Mouse (Mus musculus): ENCODE results near the gene Kctd21. TPM values are rescaled to one million over a fixed set of nuclear protein-coding genes. Genes with fewer than 3 reads are reported as not detected.

The Kctd21 gene
- polyA plus RNA-seq, 1 experiment from 2014 or later: 2.2 TPM

DNA sequence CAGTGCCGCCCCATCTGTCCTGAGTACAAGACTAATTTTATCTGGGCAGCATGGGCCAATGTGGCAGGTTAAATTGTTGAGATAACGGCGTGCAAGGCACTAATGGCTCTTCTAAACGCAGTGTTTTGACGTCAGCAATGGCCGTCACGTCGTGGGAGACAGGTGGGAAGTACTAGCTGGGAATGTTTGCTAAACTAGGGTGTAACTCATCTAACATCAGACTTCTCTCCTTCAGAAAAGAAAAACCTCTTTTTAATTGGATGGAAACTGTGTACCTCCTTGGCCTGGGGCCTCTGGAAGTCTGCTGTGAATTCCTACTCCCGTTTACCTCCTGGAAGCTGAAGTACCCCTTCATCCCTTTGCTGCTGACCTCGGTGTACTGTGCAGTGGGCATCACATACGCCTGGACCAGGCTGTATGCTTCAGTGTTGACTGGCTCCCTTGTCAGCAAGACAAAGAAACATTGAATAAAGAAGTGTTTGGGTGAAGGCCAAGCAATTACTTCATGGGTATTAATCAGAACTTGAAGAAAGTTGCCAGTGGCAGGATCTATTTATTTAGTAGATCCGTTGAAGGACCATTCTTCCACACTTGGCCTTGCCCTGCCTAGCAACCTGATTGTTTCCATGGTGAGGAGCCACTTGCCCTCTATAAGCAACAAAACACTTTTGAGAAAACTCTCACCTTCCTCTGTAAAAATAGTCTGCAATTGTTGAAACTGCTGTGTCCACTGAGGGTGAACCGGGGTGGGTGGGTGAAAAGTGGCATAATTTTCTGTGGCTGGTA, 59.4 kb downstream of the Kctd21 start:
- H3K4me2 ChIP-seq: no peak overlapping the region
- no peak overlapping the region for H3K27ac ChIP-seq (ENCODE audit: low read depth, low read length)
- DNase-seq (ENCODE audit: low spot score) (peak; percentile 15), ATAC-seq (replicated peaks; ENCODE audit: low FRiP score) (no peak)
- H3K9ac ChIP-seq (ENCODE audit: low read depth, low read length): no peak overlapping the region
- H3K27me3 ChIP-seq (replicated peaks; ENCODE audit: control insufficient read depth, insufficient read depth, low read length): no peaks in the 10 kb centered on the region
- H3K4me1 ChIP-seq (replicated peaks; ENCODE audit: control insufficient read depth, insufficient read depth, low read length): no peaks in the 10 kb centered on the region
- H3K9me3 ChIP-seq (ENCODE audit: control insufficient read depth, low read length): no peaks in the 10 kb centered on the region
- 85% methylated on average over 13 of the region's 13 CpGs for WGBS
- no peak overlapping the region for H3K4me3 ChIP-seq (ENCODE audit: low read depth, low read length)
- peaks cover 43% of the 10 kb centered on the region for H3K36me3 ChIP-seq (ENCODE audit: control insufficient read depth, insufficient read depth, low read length)

DNA sequence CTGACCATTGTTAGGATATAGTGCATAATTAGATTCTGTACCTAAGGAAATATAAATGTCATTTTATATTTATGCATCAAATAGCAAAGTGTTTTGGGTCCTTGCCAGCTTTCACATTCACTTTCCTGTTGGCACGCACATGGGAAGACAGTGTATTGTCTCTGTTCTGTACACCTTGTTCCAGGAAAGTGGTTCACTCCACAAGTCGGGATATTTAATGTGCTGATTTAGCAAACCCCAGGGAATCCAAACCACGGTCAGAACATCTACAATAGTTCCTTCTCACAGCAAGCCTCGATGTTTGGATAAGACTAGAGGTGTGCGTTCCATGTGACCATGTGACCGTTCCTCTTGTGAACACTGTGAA, 59.9 kb downstream of the Kctd21 start:
- H3K27ac ChIP-seq (ENCODE audit: low read depth, low read length): no peak overlapping the region
- no peaks in the 10 kb centered on the region for H3K9me3 ChIP-seq (ENCODE audit: control insufficient read depth, low read length)
- H3K27me3 ChIP-seq (replicated peaks; ENCODE audit: control insufficient read depth, insufficient read depth, low read length): no peaks in the 10 kb centered on the region
- H3K4me1 ChIP-seq (replicated peaks; ENCODE audit: control insufficient read depth, insufficient read depth, low read length): no peaks in the 10 kb centered on the region
- ATAC-seq (replicated peaks; ENCODE audit: low FRiP score) (no peak), DNase-seq (ENCODE audit: low spot score) (no peak)
- H3K4me3 ChIP-seq (ENCODE audit: low read depth, low read length): no peak overlapping the region
- WGBS: 89% methylated on average over 6 of the region's 6 CpGs
- peaks cover 39% of the 10 kb centered on the region for H3K36me3 ChIP-seq (ENCODE audit: control insufficient read depth, insufficient read depth, low read length)
- no peak overlapping the region for H3K4me2 ChIP-seq
- no peak overlapping the region for H3K9ac ChIP-seq (ENCODE audit: low read depth, low read length)

DNA sequence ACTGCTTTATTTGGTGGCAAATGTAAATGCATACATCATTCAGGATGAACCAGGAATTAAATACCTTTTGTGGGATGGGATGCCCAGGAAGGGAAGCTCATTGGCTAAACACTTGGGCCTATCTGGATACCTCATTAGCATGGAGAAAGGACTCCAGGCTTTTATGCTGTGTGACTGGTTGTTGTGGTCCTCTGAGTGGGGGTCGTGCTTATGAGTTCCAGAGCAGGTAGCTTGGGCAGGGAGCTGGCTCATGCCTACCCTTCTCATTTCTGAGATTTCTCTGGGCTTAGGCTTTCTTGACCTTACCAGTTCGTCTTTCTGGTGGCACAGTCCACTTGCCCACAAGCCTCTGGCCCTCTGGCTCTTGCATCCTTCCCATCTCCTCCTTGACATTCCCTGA, 62.2 kb downstream of the Kctd21 start:
- WGBS: 63% methylated on average over 2 of the region's 2 CpGs
- Histone ChIP-seq H3K27ac (ENCODE audit: low read depth, low read length) (no peak overlapping the region), H3K4me3 (ENCODE audit: low read depth, low read length) (no peak overlapping the region), H3K4me2 (no peak overlapping the region), H3K9ac (ENCODE audit: low read depth, low read length) (no peak overlapping the region), H3K9me3 (ENCODE audit: control insufficient read depth, low read length) (no peaks in the 10 kb centered on the region), H3K27me3 (replicated peaks; ENCODE audit: control insufficient read depth, insufficient read depth, low read length) (no peaks in the 10 kb centered on the region), H3K4me1 (replicated peaks; ENCODE audit: control insufficient read depth, insufficient read depth, low read length) (no peaks in the 10 kb centered on the region), H3K36me3 (ENCODE audit: control insufficient read depth, insufficient read depth, low read length) (peaks cover 25% of the 10 kb centered on the region)
- ATAC-seq (replicated peaks; ENCODE audit: low FRiP score) (no peak), DNase-seq (ENCODE audit: low spot score) (no peak)

DNA sequence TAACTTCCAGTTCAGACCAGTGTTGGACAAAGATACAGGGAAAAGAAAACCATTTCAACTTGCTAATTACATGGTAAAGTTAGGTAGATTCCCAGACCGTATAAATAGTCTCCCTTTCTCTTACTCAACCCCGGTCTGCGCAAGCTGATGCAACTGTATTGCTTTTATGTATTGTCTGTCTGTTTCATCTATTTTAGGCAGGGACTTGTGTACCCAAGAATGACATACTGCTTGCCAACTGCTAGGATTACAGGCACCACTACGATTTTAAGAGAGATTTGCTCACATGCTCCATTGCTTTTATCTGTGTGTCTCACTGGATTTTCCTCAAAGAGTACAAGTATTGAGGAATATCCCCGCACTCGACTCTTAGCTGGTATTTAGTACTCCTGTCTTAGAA, 66.8 kb downstream of the Kctd21 start:
- 89% methylated on average over 6 of the region's 6 CpGs for WGBS

More for the DNA sequence above, 66.8 kb downstream of the Kctd21 start:
- Histone ChIP-seq H3K9ac (ENCODE audit: low read depth, low read length) (no peak overlapping the region), H3K27me3 (replicated peaks; ENCODE audit: control insufficient read depth, insufficient read depth, low read length) (no peaks in the 10 kb centered on the region), H3K27ac (ENCODE audit: low read depth, low read length) (no peak overlapping the region), H3K4me1 (replicated peaks; ENCODE audit: control insufficient read depth, insufficient read depth, low read length) (peaks cover 8% of the 10 kb centered on the region), H3K4me2 (no peak overlapping the region), H3K36me3 (ENCODE audit: control insufficient read depth, insufficient read depth, low read length) (peaks cover 10% of the 10 kb centered on the region), H3K9me3 (ENCODE audit: control insufficient read depth, low read length) (no peaks in the 10 kb centered on the region), H3K4me3 (ENCODE audit: low read depth, low read length) (no peak overlapping the region)
- DNase-seq (ENCODE audit: low spot score): no peak
- no peak for ATAC-seq (replicated peaks; ENCODE audit: low FRiP score)

Other genes starting within 250 kb of the Kctd21 start
- 0.86 and 0.92 TPM in 2 replicates for gene Usp35, start 307 bp upstream of the Kctd21 start, polyA plus RNA-seq (2014; fragmentation: Nextera tagmentation; extraction: Ambion mirVana)
- 66.4 and 74.2 TPM in 2 replicates for gene Alg8, start 39.3 kb downstream of the Kctd21 start, polyA plus RNA-seq (2014; fragmentation: Nextera tagmentation; extraction: Ambion mirVana)
- 355 and 359 TPM in 2 replicates for gene Ndufc2, start 67.7 kb downstream of the Kctd21 start, polyA plus RNA-seq (2014; fragmentation: Nextera tagmentation; extraction: Ambion mirVana)
- 0.30 TPM in 1 of 2 replicates, not detected in the other for gene Thrsp, start 85.4 kb downstream of the Kctd21 start, polyA plus RNA-seq (2014; fragmentation: Nextera tagmentation; extraction: Ambion mirVana)
- gene Kctd14, start 119.0 kb downstream of the Kctd21 start, polyA plus RNA-seq (2014; fragmentation: Nextera tagmentation; extraction: Ambion mirVana): 7.8 and 9.2 TPM in 2 replicates
- 49.2 and 61.3 TPM in 2 replicates for gene Ints4, start 148.6 kb downstream of the Kctd21 start, polyA plus RNA-seq (2014; fragmentation: Nextera tagmentation; extraction: Ambion mirVana)
- gene Aamdc, start 247.2 kb downstream of the Kctd21 start, polyA plus RNA-seq (2014; fragmentation: Nextera tagmentation; extraction: Ambion mirVana): 24.5 and 25.3 TPM in 2 replicates
- gene Rsf1, start 247.6 kb downstream of the Kctd21 start, polyA plus RNA-seq (2014; fragmentation: Nextera tagmentation; extraction: Ambion mirVana): 14.5 and 14.8 TPM in 2 replicates